Mouse (Mus musculus): ENCODE measurements around the gene Kif24. TPM values are rescaled to one million over a fixed set of nuclear protein-coding genes. Genes with fewer than 3 reads are reported as not detected.

Gene Kif24
- total and polyA plus RNA-seq, 3 experiments, result 7.0 to 47.8 (median 21.6) TPM

DNA sequence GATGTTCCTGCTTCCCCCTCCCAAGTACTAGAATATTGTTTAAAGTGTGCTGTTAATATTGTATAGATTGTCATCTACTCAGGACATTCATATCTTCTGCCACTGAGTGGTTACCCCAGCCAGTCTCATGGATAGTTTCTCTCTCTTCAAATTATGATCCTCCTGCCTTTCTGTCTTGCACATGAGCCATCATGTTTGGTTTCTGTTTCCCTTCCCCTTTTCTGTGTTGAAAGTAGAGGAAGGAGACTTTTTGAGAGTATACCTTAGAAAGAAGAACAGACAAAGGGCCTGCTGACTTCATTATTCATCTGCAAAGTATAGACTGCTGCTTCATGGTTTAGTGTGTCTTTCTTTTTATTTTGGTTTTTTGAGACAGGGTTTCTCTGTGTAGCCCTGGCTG lies 87.1 kb downstream of the Kif24 start:
- no peak for TF ChIP-seq GATA2 (IDR thresholded peaks at IDR 0.05; ENCODE audit: borderline replicate concordance, low read depth, low read length)
- no peak for TF ChIP-seq GATA1 (IDR thresholded peaks at IDR 0.05; ENCODE audit: borderline replicate concordance, low read length)
- TF ChIP-seq POLR2AphosphoS5 (IDR thresholded peaks at IDR 0.05; ENCODE audit: insufficient replicate concordance, low read depth, low read length), result no peak
- TF ChIP-seq CTCF (IDR thresholded peaks at IDR 0.05; ENCODE audit: low read depth, low read length), result no peak
- TF ChIP-seq TAL1 (conservative IDR thresholded peaks at IDR 0.05; ENCODE audit: low read depth, low read length), result no peak
- H3K4me1 ChIP-seq (ENCODE audit: insufficient read depth, low read depth, low read length), result peaks cover 26% of the 10 kb centered on the region
- H3K9me3 ChIP-seq (replicated peaks), result peaks cover 4% of the 10 kb centered on the region
- H3K36me3 ChIP-seq (replicated peaks), result peaks cover 86% of the 10 kb centered on the region
- DNase-seq (ENCODE audit: low spot score) (no peak), ATAC-seq (ENCODE audit: extremely low read depth, insufficient number of reproducible peaks, low FRiP score, poor library complexity, severe bottlenecking) (no peak)
- H3K4me3 ChIP-seq (ENCODE audit: low read depth, low read length), result no peak overlapping the region
- no peaks in the 10 kb centered on the region for H3K27me3 ChIP-seq (ENCODE audit: insufficient read depth, low read length)

DNA sequence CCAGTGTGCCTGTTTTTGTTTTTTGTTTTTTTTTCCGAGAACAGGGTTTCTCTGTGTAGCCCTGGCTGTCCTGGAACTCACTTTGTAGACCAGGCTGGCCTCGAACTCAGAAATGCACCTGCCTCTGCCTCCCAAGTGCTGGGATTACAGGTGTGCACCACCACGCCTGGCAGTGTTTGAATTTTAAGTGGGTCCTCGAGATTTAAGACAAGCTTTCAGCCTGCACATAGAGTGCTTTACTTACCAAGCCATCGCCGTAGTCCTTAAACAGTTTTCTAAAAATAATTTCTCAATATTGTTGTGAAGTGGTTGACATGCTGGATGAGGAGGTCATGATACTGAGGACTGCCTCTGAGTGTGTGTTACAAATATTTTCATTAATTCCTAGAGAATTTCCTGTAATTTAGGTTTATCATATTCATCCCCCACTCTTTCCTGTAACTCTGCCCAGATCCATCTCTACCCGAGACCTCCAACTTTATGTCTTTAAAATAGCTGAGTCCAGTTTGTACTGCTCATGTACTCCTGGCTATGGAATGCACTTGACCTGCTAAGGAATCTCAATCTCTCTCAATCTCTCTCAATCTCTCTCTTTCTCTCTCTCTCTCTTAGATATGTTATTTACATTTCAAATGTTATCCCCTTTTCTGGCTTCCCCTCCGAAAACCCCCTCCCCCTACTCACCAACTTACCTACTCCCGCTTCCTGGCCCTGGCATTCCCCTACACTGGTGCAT lies 94.8 kb downstream of the Kif24 start:
- Histone ChIP-seq H3K4me3 (ENCODE audit: low read depth, low read length) (no peak overlapping the region), H3K9me3 (replicated peaks) (no peaks in the 10 kb centered on the region), H3K4me1 (ENCODE audit: insufficient read depth, low read depth, low read length) (peaks cover 20% of the 10 kb centered on the region), H3K27me3 (ENCODE audit: insufficient read depth, low read length) (no peaks in the 10 kb centered on the region), H3K36me3 (replicated peaks) (peaks cover 80% of the 10 kb centered on the region)
- ATAC-seq (ENCODE audit: extremely low read depth, insufficient number of reproducible peaks, low FRiP score, poor library complexity, severe bottlenecking) (no peak), DNase-seq (ENCODE audit: low spot score) (no peak)
- TF ChIP-seq GATA1 (IDR thresholded peaks at IDR 0.05; ENCODE audit: borderline replicate concordance, low read length), result no peak
- no peak for TF ChIP-seq POLR2AphosphoS5 (IDR thresholded peaks at IDR 0.05; ENCODE audit: insufficient replicate concordance, low read depth, low read length)
- TF ChIP-seq TAL1 (conservative IDR thresholded peaks at IDR 0.05; ENCODE audit: low read depth, low read length), result no peak
- no peak for TF ChIP-seq CTCF (IDR thresholded peaks at IDR 0.05; ENCODE audit: low read depth, low read length)
- no peak for TF ChIP-seq GATA2 (IDR thresholded peaks at IDR 0.05; ENCODE audit: borderline replicate concordance, low read depth, low read length)

DNA sequence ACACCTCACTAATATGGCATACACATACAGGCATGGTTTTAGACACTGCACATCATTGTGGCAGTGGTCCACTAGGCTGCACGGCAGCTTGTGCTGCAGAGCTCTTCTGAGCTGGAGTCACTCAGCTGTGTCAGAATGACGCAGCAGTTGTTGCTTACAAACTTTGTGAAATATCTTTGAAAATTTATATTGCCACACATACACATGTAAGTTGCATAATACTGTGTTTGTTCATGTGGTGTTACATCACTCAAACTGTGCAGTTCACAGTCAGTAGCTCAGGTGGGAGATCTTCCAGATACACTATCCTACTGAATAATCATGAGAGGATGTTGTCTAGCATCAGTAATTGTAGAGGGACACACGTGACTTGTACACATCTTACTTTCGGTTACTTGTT lies 96.5 kb downstream of the Kif24 start:
- Histone ChIP-seq H3K36me3 (replicated peaks) (peaks cover 73% of the 10 kb centered on the region), H3K27me3 (ENCODE audit: insufficient read depth, low read length) (no peaks in the 10 kb centered on the region), H3K9me3 (replicated peaks) (no peaks in the 10 kb centered on the region), H3K4me3 (ENCODE audit: low read depth, low read length) (no peak overlapping the region), H3K4me1 (ENCODE audit: insufficient read depth, low read depth, low read length) (peaks cover 17% of the 10 kb centered on the region)
- TF ChIP-seq TAL1 (conservative IDR thresholded peaks at IDR 0.05; ENCODE audit: low read depth, low read length) (no peak), GATA2 (IDR thresholded peaks at IDR 0.05; ENCODE audit: borderline replicate concordance, low read depth, low read length) (no peak), CTCF (IDR thresholded peaks at IDR 0.05; ENCODE audit: low read depth, low read length) (no peak), POLR2AphosphoS5 (IDR thresholded peaks at IDR 0.05; ENCODE audit: insufficient replicate concordance, low read depth, low read length) (no peak), GATA1 (IDR thresholded peaks at IDR 0.05; ENCODE audit: borderline replicate concordance, low read length) (no peak)
- DNase-seq (ENCODE audit: low spot score) (no peak), ATAC-seq (ENCODE audit: extremely low read depth, insufficient number of reproducible peaks, low FRiP score, poor library complexity, severe bottlenecking) (peak; percentile 34)

DNA sequence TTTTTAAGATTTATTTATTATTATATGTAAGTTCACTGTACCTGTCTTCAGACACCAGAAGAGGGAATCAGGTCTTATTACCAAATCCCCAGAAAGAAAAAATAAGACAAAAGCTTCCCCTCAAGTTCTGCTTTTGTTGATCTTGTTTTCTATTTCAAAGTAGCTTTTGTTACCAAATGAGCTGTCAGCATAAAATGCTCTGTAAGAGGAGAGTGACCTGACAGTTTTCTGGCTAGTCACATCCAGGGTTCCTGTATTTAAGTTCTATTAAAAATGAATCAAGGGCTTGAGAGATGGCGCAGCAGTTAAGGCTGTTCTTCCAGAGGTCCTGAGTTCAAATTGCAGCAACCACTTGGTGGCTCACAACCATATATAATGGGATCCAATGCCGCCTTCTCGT lies 103.6 kb downstream of the Kif24 start:
- Histone ChIP-seq H3K36me3 (replicated peaks) (peaks cover 58% of the 10 kb centered on the region), H3K4me3 (ENCODE audit: low read depth, low read length) (no peak overlapping the region), H3K9me3 (replicated peaks) (no peaks in the 10 kb centered on the region), H3K4me1 (ENCODE audit: insufficient read depth, low read depth, low read length) (peaks cover 17% of the 10 kb centered on the region), H3K27me3 (ENCODE audit: insufficient read depth, low read length) (no peaks in the 10 kb centered on the region)
- DNase-seq (ENCODE audit: low spot score), result no peak
- TF ChIP-seq GATA2 (IDR thresholded peaks at IDR 0.05; ENCODE audit: borderline replicate concordance, low read depth, low read length), result no peak
- TF ChIP-seq GATA1 (IDR thresholded peaks at IDR 0.05; ENCODE audit: borderline replicate concordance, low read length), result no peak
- TF ChIP-seq TAL1 (conservative IDR thresholded peaks at IDR 0.05; ENCODE audit: low read depth, low read length), result no peak
- no peak for TF ChIP-seq POLR2AphosphoS5 (IDR thresholded peaks at IDR 0.05; ENCODE audit: insufficient replicate concordance, low read depth, low read length)
- TF ChIP-seq CTCF (IDR thresholded peaks at IDR 0.05; ENCODE audit: low read depth, low read length), result no peak
- ATAC-seq (ENCODE audit: extremely low read depth, insufficient number of reproducible peaks, low FRiP score, poor library complexity, severe bottlenecking), result no peak

DNA sequence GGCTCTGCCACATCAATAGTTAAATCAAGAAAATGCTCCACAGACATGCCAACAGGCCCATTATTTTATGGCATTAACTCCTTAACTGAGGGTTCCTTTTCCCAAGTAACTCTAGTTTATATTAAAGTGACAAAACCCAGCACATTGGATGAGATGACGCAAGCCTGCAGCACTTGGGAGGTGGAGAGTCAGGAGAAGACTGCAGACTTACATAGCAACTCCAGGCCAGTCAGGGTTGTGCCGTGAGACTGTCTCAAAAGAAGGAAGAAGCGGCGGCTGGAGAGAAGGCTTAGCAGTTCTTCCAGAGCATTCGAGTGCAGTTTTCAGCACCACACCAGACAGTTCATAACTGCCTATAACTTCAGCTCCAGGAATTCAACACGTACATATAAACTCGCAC lies 105.3 kb downstream of the Kif24 start:
- DNase-seq (ENCODE audit: low spot score) (no peak), ATAC-seq (ENCODE audit: extremely low read depth, insufficient number of reproducible peaks, low FRiP score, poor library complexity, severe bottlenecking) (no peak)
- no peaks in the 10 kb centered on the region for H3K27me3 ChIP-seq (ENCODE audit: insufficient read depth, low read length)
- peaks cover 61% of the 10 kb centered on the region for H3K36me3 ChIP-seq (replicated peaks)
- H3K4me3 ChIP-seq (ENCODE audit: low read depth, low read length), result no peak overlapping the region
- no peak for TF ChIP-seq TAL1 (conservative IDR thresholded peaks at IDR 0.05; ENCODE audit: low read depth, low read length)
- peaks cover 17% of the 10 kb centered on the region for H3K4me1 ChIP-seq (ENCODE audit: insufficient read depth, low read depth, low read length)
- no peaks in the 10 kb centered on the region for H3K9me3 ChIP-seq (replicated peaks)

DNA sequence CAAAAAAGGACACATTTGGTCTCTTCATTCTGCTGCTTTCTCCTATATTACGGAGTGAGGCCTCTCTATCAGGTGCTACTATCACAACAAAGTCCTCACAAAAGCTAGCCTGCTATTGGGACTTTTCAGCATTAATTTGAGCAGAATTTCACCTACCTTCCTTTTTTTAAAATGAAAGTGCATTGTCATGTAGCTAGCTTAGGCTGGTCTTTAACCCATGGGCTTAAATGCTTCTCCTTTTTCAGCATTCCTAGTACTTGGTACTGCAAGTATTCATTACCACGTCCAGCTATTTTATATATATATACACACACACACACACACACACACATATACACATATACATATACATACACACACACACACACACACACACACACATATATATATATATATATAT lies 106.0 kb downstream of the Kif24 start:
- DNase-seq (ENCODE audit: low spot score) (no peak), ATAC-seq (ENCODE audit: extremely low read depth, insufficient number of reproducible peaks, low FRiP score, poor library complexity, severe bottlenecking) (no peak)
- H3K4me1 ChIP-seq (ENCODE audit: insufficient read depth, low read depth, low read length), result peaks cover 17% of the 10 kb centered on the region
- no peaks in the 10 kb centered on the region for H3K27me3 ChIP-seq (ENCODE audit: insufficient read depth, low read length)
- no peaks in the 10 kb centered on the region for H3K9me3 ChIP-seq (replicated peaks)
- TF ChIP-seq GATA1 (IDR thresholded peaks at IDR 0.05; ENCODE audit: borderline replicate concordance, low read length), result no peak
- TF ChIP-seq POLR2AphosphoS5 (IDR thresholded peaks at IDR 0.05; ENCODE audit: insufficient replicate concordance, low read depth, low read length), result no peak
- no peak for TF ChIP-seq GATA2 (IDR thresholded peaks at IDR 0.05; ENCODE audit: borderline replicate concordance, low read depth, low read length)
- no peak for TF ChIP-seq TAL1 (conservative IDR thresholded peaks at IDR 0.05; ENCODE audit: low read depth, low read length)
- no peak for TF ChIP-seq CTCF (IDR thresholded peaks at IDR 0.05; ENCODE audit: low read depth, low read length)
- peaks cover 60% of the 10 kb centered on the region for H3K36me3 ChIP-seq (replicated peaks)
- H3K4me3 ChIP-seq (ENCODE audit: low read depth, low read length), result no peak overlapping the region

Data from G1E (cell line).